Comparison of ENCODE assay signal across 7 mouse cellular contexts in the genomic region with DNA sequence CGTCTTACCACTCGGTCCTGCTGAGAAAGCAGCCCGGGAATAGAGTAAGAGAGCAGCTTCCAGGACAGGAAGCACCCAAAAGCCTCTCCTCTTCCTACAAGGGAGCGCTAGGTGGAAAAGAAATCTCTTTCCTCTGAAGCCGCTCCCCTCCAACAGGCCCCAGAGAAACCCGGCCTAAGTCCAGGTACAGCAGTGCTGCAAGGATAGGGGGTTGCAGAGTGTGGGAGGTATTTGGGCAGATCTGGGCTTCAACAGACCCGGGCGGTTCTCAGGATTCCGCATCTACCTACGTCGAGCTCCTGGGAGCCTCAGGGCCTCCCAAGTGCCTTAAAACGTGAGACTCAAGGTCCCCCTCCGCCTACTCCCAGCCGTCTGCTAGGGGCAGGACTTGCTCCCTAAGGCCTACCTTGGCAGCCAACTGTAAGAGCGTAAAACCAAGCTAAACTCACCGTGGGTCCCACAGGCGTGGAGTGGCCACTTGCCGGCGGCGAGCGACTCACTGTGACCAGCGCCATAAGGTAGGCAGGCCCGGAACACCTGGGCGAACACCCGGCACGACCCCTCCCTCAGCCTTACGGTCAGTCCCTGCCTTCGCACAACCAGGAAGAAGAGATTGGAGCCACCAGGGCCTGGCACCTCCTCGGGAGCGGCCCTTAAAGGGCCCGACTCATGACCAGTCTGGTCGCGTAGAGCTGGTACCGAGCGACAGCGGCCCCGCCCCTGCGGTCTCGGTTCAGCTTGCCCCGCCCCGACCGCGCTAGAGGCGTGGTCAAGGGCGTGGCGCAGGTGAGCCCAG. TPM values are rescaled to one million over a fixed set of nuclear protein-coding genes. Genes with fewer than 3 reads are reported as not detected.
DNase-seq lines count a peak whose midpoint lies in the region; ATAC-seq lines count a peak whose summit lies in the region.

A gene (minus strand): TSS at position 615 of the 796 bp plus-strand sequence.

- H3K4me2 ChIP-seq in intestine, embryonic 15.5 days (replicated peaks): peak within 1 kb of the TSS; percentile 74

- peak within 1 kb of the TSS; percentile 53 for H3K4me3 ChIP-seq in intestine, embryonic 15.5 days (replicated peaks)

- H3K4me1 ChIP-seq in intestine, embryonic 15.5 days (replicated peaks): 0 out of 2 replicates have a peak, but pooled peaks cover 5% of the 10 kb centered on the region

- peak; percentile 98 for ATAC-seq in intestine, embryonic 15.5 days

- no peaks in the 10 kb centered on the region for H3K9me3 ChIP-seq in intestine, embryonic 15.5 days

- 7% methylated on average over 46 of the region's 46 CpGs for WGBS in intestine, embryonic 15.5 days

- H3K27ac ChIP-seq in intestine, embryonic 15.5 days: peak within 1 kb of the TSS; percentile 66

- H3K27me3 ChIP-seq in intestine, embryonic 15.5 days (replicated peaks): no peaks in the 10 kb centered on the region

- H3K9ac ChIP-seq in intestine, embryonic 15.5 days: peak within 1 kb of the TSS; percentile 65

- peaks cover 4% of the 10 kb centered on the region; the same call in 1 of the 2 replicates for H3K36me3 ChIP-seq in intestine, embryonic 15.5 days

- DNase-seq in adrenal gland, postnatal 10 days: peak; percentile 85
- peak; percentile 53 for DNase-seq in embryo, embryonic 9.5 days (ENCODE audit: extremely low spot score)
- peak; percentile 40 to 47 for DNase-seq in gastrocnemius, postnatal 36 days
- DNase-seq in left cerebral cortex, postnatal 36 days (ENCODE audit: low spot score in 2 of 2): peak; percentile 65 to 80
- peak; percentile 19 for DNase-seq in mesoderm, embryonic 11.5 days (ENCODE audit: low read depth, low spot score)
- DNase-seq in spleen, adult 18-20 months: peak; percentile 70 to 84

- intact Hi-C loops in gastrocnemius, postnatal 36 days (cut with DNase I): loop anchor here (10.0 kb wide), 1 partner anchor 146 kb away; no protein-coding TSS in a partner anchor
- intact Hi-C loops in left cerebral cortex, postnatal 36 days (cut with DNase I): no loop called here

RNA-seq across cellular contexts. Expression of the gene that starts here (rescaled TPM):
- 10 to 100 TPM; 16.8 to 21.9 TPM for total RNA-seq in adrenal gland, postnatal 10 days (2021)
- 1 to 10 TPM; 2.4 to 3.0 TPM for total RNA-seq in gastrocnemius, postnatal 36 days (2021)
- polyA plus RNA-seq in intestine, embryonic 15.5 days (2015; fragmentation: Nextera tagmentation; extraction: Ambion mirVana): 22.2 and 24.8 TPM in 2 replicates
- total RNA-seq in left cerebral cortex, postnatal 36 days (2021): 10 to 100 TPM; 41.1 to 65.6 TPM

Comparison
In these comparisons a context has a peak if more than half of its experiments do, and no peak if none do; other contexts are left out.
1. Peak in every context shown above with its lines: DNase-seq, ATAC-seq, H3K4me3 ChIP-seq and H3K27ac ChIP-seq.
2. RNA of the gene that starts here (total RNA-seq): 41.1 to 65.6 TPM in left cerebral cortex, postnatal 36 days and 16.8 to 21.9 TPM in adrenal gland, postnatal 10 days; 2.4 to 3.0 TPM in gastrocnemius, postnatal 36 days; every median in the first group is over 4 times any median in the second.
3. DNase-seq: peak in every context shown above with its lines; median percentile 85 in adrenal gland, postnatal 10 days; 77 in spleen, adult 18-20 months; 72 in left cerebral cortex, postnatal 36 days; 53 in embryo, embryonic 9.5 days; 44 in gastrocnemius, postnatal 36 days; 19 in mesoderm, embryonic 11.5 days.